Mouse (Mus musculus): ENCODE data around the gene Capn9.

Gene Capn9

DNA sequence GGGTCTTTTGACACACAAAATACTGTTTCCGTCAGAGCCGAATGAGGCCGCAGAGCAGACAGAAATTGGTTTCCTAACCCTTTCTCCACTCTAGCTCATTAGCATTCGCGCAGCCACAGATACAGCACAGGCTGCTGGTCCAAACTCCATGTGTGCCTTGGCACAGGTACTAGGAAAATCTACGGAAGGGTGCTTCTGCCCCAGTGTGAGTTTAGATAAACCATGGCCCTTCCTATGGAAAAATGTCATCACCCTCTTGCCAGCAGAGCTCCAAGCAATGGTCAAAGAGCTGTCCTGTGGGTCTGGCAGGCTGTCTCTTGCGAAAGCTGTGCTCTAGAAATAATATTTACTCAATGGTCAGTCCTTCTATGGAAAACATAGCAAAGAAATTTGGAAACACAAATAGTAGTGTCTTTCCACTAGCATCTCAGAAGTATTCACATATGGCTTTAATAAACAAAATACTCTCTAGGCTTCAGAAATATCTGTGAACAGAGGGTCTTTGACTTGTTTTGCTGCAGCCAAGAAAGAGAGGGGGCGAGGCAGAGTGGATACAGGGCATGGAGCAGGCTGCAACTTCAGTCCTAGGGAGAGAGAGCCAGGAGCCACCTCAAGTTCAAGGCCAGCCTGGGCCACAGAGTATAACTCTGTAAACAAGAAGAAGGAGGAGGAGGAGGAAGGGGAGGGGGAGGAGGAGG is 4.0 kb upstream of the Capn9 start:
- no peak for DNase-seq (ENCODE audit: low read depth, low spot score)

DNA sequence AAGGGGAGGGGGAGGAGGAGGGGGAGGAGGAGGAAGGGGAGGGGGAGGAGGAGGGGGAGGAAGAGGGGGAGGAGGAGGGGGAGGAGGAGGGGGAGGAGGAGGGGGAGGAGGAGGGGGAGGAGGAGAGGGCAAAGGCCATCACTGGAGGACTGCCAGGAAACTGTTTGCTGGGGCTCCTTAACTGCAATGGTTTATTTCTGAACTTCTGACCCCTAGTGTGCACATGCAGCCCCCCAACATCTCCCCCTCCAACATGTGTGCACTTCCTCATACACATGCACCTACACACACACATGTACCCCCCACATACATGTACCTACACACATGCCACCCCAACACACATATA is 3.5 kb upstream of the Capn9 start:
- DNase-seq (ENCODE audit: low read depth, low spot score): no peak

DNA sequence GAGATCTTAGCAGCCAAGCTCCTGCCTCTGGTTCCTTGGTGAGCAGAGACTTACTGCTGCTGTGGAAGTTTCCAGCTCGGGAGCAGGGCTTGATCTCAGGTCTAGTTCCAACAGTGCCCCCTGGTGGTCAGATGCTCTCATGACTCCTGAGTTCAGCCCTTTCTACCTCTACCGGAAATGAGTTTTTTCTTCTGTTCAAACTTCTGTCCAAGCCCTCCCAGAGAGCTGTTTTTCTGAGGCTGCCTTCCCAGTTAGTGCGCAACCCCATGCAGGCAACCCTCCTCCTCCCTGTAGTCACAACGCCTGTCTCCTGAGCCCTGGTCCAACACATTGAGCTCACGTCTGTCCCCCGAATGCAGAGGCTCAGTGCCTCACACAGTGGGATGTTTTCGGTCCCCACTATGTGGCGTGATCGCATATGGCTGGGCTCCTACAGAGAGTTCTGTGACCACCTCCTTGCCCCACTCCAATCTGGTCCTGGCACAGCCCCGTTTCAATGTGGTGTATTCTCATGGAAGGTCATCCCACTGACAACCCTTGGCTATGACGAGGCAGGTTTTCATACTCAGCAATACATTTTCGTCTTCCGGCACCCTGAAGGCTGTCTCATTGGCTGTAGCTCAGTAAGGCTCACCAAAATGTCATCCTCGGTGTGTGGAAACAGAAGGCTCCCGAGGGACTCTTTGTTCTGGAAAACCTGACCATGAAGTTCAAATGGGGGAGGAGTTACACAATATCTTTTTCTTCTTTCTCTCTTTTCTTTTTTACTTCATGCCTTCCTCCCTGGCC is 2.2 kb upstream of the Capn9 start:
- peak; percentile 83 for DNase-seq (ENCODE audit: low read depth, low spot score)

GRCm38 (mm10) chr8:124576751-124577150 is 840 bp downstream of the Capn9 start:
- DNase-seq (ENCODE audit: low read depth, low spot score): no peak

GRCm38 (mm10) chr8:124585718-124586425 is 10.0 kb downstream of the Capn9 start:
- DNase-seq (ENCODE audit: low read depth, low spot score): no peak

DNA sequence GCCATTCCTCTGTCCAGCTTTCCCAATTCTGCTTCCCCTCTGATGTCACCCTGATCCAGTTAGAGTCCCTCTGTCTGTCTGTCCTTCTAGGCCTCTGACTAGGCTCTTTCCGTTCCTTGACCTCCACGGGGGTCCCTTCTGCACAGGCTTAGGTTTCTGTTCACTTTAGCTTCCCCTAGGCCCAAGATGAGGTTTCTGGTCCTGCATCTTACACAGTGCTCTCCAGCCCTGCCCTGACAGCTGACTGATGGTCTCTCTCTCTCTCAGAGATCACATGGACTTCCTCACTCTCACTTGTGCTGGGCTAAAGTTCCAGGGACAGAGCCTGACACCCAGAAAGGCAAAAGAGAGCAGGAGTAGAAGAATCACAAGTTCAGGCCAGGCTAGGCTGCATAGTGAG is 10.6 kb downstream of the Capn9 start:
- DNase-seq (ENCODE audit: low read depth, low spot score): no peak

DNA sequence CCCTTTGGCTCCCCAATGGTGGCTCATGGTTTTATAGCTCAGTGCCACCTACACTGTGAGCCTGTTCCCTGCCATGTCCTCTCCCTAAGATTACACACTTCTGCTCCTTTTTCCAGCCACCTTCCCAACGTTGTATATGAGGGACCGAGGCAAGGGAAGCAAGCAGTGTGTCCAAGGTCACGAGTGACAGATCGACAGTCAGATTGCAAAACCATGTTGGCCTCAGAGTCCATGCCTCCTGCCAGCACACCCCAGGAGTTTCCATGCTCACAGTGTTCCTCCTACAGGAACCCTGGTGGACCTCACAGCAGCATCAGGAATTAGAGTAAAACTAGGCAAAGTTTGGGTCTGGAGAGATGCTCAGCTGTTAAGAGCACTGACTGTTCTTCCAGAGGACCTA is 13.5 kb downstream of the Capn9 start:
- no peak for DNase-seq (ENCODE audit: low read depth, low spot score)

GRCm38 (mm10) chr8:124604066-124604465 is 28.2 kb downstream of the Capn9 start:
- no peak for DNase-seq (ENCODE audit: low read depth, low spot score)

DNA sequence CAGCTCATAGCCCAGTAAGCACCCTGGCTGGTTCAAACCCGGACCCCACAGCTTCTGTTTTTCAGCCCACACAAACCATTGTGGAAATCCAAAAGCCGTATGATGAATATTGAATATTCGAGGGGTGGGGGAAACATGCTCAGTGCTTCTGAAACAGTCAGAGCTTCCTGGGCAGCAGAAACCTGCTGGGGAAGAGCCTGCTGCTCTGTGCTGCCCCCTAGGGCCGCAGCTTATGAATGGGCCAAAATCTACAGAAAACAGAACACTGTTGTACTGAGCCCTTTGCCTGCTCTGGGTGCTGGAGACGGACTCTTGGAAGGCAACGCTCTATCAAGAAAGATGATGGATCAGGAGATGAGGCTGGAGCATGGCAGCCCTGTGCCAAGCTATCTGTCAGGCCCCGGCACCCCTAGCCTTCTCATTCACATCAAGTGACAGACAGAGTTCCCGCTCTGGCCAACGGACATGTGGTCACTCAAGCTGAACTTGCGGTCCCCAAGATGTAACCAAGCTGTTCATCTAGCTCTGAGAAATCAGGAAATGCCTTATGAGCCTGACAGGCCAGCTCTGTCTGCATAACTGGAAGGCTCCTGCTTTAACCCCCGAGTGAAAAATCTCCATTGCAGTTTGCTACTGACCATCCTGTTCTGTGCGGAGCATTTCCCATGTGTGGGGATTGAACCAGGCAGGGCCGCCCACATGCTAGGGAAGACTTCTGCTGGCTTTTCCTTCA is 32.5 kb downstream of the Capn9 start:
- peak; percentile 48 for DNase-seq (ENCODE audit: low read depth, low spot score)

- DNase-seq (ENCODE audit: low read depth, low spot score): no peak
Observed at GRCm38 (mm10) chr8:124608972-124609353, 33.1 kb downstream of the Capn9 start.

- DNase-seq (ENCODE audit: low read depth, low spot score): no peak
Observed at GRCm38 (mm10) chr8:124614325-124614724, 38.4 kb downstream of the Capn9 start.

DNA sequence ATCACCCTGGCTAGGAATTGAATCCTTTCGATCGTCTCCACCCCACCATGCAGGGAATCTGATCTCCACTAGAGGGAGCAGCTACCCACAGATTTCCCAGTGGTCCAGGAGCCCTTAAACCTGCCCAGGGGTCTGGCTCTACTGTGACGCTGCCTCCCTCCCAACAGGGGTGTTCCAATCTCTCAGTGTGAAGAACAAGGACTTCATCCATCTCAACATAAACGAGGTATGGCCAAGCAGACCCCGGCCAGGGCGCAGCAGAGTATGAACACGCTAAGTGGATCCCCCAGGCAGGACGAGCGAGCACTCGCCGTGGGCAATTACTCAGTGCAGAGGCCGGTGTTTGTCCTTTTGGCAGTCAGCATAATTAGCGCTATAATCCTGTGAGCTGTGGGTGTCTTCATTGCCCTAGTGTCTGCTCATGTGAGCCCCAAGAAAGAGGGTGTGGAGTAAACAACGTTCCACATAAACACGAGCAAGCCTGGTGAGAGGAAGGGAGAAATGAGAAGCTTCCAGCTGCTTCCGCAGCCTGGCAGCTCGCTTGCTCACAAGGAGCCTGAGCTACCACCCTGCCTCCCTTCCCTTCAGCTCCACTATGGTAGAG is 41.5 kb downstream of the Capn9 start:
- DNase-seq (ENCODE audit: low read depth, low spot score): peak; percentile 58

GRCm38 (mm10) chr8:124618252-124618651 is 42.3 kb downstream of the Capn9 start:
- DNase-seq (ENCODE audit: low read depth, low spot score): no peak

- DNase-seq (ENCODE audit: low read depth, low spot score): no peak
Observed at GRCm38 (mm10) chr8:124621255-124621654, 45.3 kb downstream of the Capn9 start.

GRCm38 (mm10) chr8:124626251-124626650 is 50.3 kb downstream of the Capn9 start:
- DNase-seq (ENCODE audit: low read depth, low spot score): no peak

GRCm38 (mm10) chr8:124630489-124630888 is 54.6 kb downstream of the Capn9 start:
- DNase-seq (ENCODE audit: low read depth, low spot score): no peak

GRCm38 (mm10) chr8:124630891-124631290 is 55.0 kb downstream of the Capn9 start:
- DNase-seq (ENCODE audit: low read depth, low spot score): no peak

DNA sequence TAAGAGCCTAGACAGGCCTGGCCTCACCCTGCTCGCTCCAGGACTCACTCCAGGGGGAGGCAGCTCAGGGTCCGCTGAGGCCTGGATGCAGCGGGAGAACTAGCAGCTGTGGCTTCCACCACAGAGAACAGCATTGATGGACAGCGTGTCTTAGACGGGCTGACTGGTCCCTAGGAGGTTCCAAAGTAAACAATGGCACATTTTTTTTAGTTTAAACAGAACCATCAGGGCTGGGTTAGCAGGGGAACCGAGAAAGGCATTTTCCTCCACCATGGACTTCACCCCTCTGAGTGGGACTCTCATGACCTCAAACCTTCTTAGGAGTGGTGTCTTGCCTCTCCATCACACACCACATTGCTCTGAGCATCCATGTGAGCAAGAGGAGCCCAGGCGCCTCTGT is 56.1 kb downstream of the Capn9 start:
- no peak for DNase-seq (ENCODE audit: low read depth, low spot score)

DNA sequence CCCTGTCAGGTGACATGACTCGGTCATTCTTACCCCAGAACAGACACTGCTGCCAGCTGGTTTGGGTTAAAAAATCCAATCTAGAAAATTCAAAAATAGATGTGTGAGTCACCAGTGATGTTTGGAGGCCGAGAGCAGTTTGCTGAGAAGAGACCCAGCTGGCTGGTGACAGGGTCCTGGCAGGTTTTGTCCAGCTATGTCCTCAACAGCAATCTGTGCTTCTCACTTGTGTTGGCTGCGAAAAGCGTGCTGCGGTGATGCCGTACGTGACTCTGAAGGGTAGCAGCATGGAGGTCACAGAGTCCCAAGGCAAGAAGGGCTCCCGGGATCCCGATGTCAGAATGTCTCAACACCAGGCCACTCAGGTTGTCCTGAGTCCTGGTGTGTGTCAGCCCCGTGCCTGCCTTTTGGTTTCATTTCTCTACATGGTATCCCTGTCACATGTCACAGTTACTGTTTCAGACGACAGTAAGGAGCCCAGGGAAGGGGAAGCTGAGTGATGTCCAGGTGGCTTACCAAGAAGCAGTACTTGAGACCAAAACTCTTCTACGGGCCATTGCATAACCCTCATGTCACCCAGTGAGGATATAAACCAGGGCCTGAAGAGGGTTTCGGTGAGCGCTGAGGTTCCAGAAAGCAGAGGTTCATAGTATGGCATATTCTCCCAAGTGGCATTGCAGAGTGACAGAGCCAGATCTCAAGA is 57.2 kb downstream of the Capn9 start:
- DNase-seq (ENCODE audit: low read depth, low spot score): no peak

DNA sequence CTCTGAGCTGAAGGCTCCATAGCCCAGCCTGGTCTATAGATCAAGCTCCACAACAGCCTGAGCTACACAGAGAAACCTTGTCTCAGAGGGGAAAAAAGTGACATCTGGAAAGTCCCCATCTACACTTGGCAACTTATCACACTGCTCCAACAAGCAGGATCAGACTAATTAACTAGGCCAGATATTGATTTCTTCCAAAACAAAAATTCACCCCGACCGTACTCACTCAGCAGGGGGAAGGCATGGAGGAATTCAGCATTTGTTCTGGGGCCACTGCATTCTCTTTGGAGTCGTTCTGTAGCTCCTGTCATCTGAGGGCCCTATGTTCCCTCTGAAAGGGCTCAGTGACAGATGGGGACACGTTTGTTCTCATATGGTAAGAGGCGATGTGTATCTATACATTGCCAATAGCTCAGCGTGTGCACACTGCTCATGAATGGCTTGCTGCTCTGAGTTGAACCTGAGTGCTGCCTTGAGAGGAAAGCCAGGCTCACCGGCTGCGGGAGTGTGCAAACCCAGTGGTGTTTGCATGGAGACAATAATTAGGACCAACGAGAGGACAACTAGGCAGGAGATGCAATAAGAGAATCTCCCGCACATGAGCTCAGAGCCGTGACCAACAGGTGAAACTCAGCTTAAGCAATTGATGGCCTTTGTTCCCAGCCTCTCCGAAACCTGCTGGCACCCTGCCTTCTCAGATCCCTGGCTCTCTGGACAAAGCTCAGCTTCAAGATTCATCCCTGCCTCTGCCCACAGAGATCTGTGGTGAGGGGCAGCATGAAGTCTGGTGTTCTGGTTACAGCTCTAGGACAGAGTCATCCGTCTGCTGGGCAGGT is 58.7 kb downstream of the Capn9 start:
- no peak for DNase-seq (ENCODE audit: low read depth, low spot score)

Data from WW6 (cell line).